Mouse (Mus musculus): Measurements from ENCODE around the gene Thumpd2.

DNA sequence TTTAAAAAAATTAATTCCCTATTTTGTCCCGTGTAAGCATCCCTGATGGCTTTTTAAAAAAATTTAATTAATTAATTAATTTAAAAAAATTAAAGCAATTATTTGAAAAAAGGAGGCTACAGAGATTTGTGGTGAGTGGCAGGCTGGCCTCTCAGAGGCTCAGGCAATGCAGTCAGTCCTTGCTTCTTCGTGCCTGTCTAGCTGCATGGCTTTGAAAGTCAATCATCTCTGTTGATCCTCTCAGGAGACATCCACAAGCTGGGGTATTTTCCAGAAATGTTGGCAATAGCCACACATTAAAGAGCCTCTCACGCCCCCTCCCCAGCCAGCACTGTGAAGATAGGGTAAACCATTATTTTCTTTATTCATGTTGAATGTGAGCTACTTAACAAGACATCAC lies 54.7 kb downstream of the Thumpd2 start:
- TF ChIP-seq CTCF (IDR thresholded peaks at IDR 0.05; ENCODE audit: low read depth, low read length) (no peak), GATA1 (IDR thresholded peaks at IDR 0.05; ENCODE audit: borderline replicate concordance, low read length) (no peak), TAL1 (conservative IDR thresholded peaks at IDR 0.05; ENCODE audit: low read depth, low read length) (no peak), POLR2AphosphoS5 (IDR thresholded peaks at IDR 0.05; ENCODE audit: insufficient replicate concordance, low read depth, low read length) (no peak)
